Mouse (Mus musculus): ENCODE data around the gene Timp1. TPM values are rescaled to one million over a fixed set of nuclear protein-coding genes. Genes with fewer than 3 reads are reported as not detected.

Gene Timp1
- polyA plus RNA-seq, 1 experiment from 2014 or later, result 2.2 TPM

Small RNA genes lying within 50 kb of the gene (microRNA-seq; reads per million reads assigned to microRNA genes)
- gene Gm24824 (not detected), gene Mir5617 (not detected)

Other genes with a start within 250 kb of the Timp1 start
- 334 and 366 TPM in 2 replicates for gene Uba1, start 211.8 kb upstream of the Timp1 start, polyA plus RNA-seq (2015; fragmentation: Nextera tagmentation; extraction: Ambion mirVana)
- gene Cdk16, start 182.2 kb upstream of the Timp1 start, polyA plus RNA-seq (2015; fragmentation: Nextera tagmentation; extraction: Ambion mirVana), result 101 and 106 TPM in 2 replicates
- 69.6 and 76.4 TPM in 2 replicates for gene Usp11, start 166.3 kb upstream of the Timp1 start, polyA plus RNA-seq (2015; fragmentation: Nextera tagmentation; extraction: Ambion mirVana)
- gene Araf, start 72.4 kb upstream of the Timp1 start, polyA plus RNA-seq (2015; fragmentation: Nextera tagmentation; extraction: Ambion mirVana), result 167 and 187 TPM in 2 replicates
- 12.2 and 13.8 TPM in 2 replicates for gene Syn1, start 50.8 kb downstream of the Timp1 start, polyA plus RNA-seq (2015; fragmentation: Nextera tagmentation; extraction: Ambion mirVana)
- 4.5 and 5.6 TPM in 2 replicates for gene Cfp, start 61.4 kb downstream of the Timp1 start, polyA plus RNA-seq (2015; fragmentation: Nextera tagmentation; extraction: Ambion mirVana)
- gene Elk1, start 80.4 kb downstream of the Timp1 start, polyA plus RNA-seq (2015; fragmentation: Nextera tagmentation; extraction: Ambion mirVana), result 20.0 TPM in 2 replicates
- 62.2 and 65.8 TPM in 2 replicates for gene Uxt, start 91.9 kb downstream of the Timp1 start, polyA plus RNA-seq (2015; fragmentation: Nextera tagmentation; extraction: Ambion mirVana)
- gene Zfp182, start 192.2 kb downstream of the Timp1 start, polyA plus RNA-seq (2015; fragmentation: Nextera tagmentation; extraction: Ambion mirVana), result 8.7 and 9.5 TPM in 2 replicates
- gene Spaca5, start 198.2 kb downstream of the Timp1 start, polyA plus RNA-seq (2015; fragmentation: Nextera tagmentation; extraction: Ambion mirVana), result not detected in 2 replicates
- gene Zfp300, start 219.4 kb downstream of the Timp1 start, polyA plus RNA-seq (2015; fragmentation: Nextera tagmentation; extraction: Ambion mirVana), result 3.1 and 3.2 TPM in 2 replicates
- gene Ssxa1, start 245.7 kb downstream of the Timp1 start, polyA plus RNA-seq (2015; fragmentation: Nextera tagmentation; extraction: Ambion mirVana), result not detected in 2 replicates

All from forebrain, embryonic 13.5 days (tissue).